Mouse (Mus musculus) left cerebral cortex, adult 11 months (tissue): Measurements from ENCODE around the gene Pacrg.

ENCODE experiments used
- DNase-seq: peaks from one replicate; pipeline ENCODE4 v3.0.0; 2022; ENCODE audit warnings: low spot score

Pacrg gene

GRCm38 (mm10) chr17:10624699-10625424 lies 215.2 kb downstream of the Pacrg start:
- no peak for DNase-seq

- DNase-seq: no peak
Measured at GRCm38 (mm10) chr17:10620621-10621020, 219.5 kb downstream of the Pacrg start.

GRCm38 (mm10) chr17:10619881-10620280 lies 220.2 kb downstream of the Pacrg start:
- no peak for DNase-seq

- no peak for DNase-seq
Measured at GRCm38 (mm10) chr17:10617656-10618055, 222.5 kb downstream of the Pacrg start.

- no peak for DNase-seq
Measured at GRCm38 (mm10) chr17:10615611-10616010, 224.5 kb downstream of the Pacrg start.

GRCm38 (mm10) chr17:10614696-10615095 lies 225.4 kb downstream of the Pacrg start:
- DNase-seq: no peak

- no peak for DNase-seq
Measured at GRCm38 (mm10) chr17:10611626-10612025, 228.5 kb downstream of the Pacrg start.

- DNase-seq: no peak
Measured at GRCm38 (mm10) chr17:10608146-10608545, 232.0 kb downstream of the Pacrg start.

- DNase-seq: no peak
Measured at GRCm38 (mm10) chr17:10606090-10606489, 234.0 kb downstream of the Pacrg start.

- no peak for DNase-seq
Measured at GRCm38 (mm10) chr17:10597741-10598140, 242.4 kb downstream of the Pacrg start.

GRCm38 (mm10) chr17:10589604-10590003 lies 250.5 kb downstream of the Pacrg start:
- no peak for DNase-seq

- no peak for DNase-seq
Measured at GRCm38 (mm10) chr17:10588922-10589400, 251.2 kb downstream of the Pacrg start.

- DNase-seq: no peak
Measured at GRCm38 (mm10) chr17:10583301-10583700, 256.8 kb downstream of the Pacrg start.

GRCm38 (mm10) chr17:10575306-10575705 lies 264.8 kb downstream of the Pacrg start:
- no peak for DNase-seq

GRCm38 (mm10) chr17:10572436-10572835 lies 267.7 kb downstream of the Pacrg start:
- no peak for DNase-seq

GRCm38 (mm10) chr17:10569270-10569669 lies 270.8 kb downstream of the Pacrg start:
- no peak for DNase-seq

GRCm38 (mm10) chr17:10567411-10567810 lies 272.7 kb downstream of the Pacrg start:
- DNase-seq: no peak

GRCm38 (mm10) chr17:10564191-10564590 lies 275.9 kb downstream of the Pacrg start:
- DNase-seq: no peak

GRCm38 (mm10) chr17:10562871-10563270 lies 277.2 kb downstream of the Pacrg start:
- DNase-seq: no peak

- no peak for DNase-seq
Measured at GRCm38 (mm10) chr17:10560053-10560452, 280.1 kb downstream of the Pacrg start.

GRCm38 (mm10) chr17:10558671-10559070 lies 281.4 kb downstream of the Pacrg start:
- no peak for DNase-seq

- DNase-seq: no peak
Measured at GRCm38 (mm10) chr17:10552295-10553056, 287.6 kb downstream of the Pacrg start.

- DNase-seq: no peak
Measured at GRCm38 (mm10) chr17:10550781-10551520, 289.2 kb downstream of the Pacrg start.
